Mouse (Mus musculus) adrenal gland, postnatal 14 days (tissue): ENCODE measurements around the gene Dusp1. TPM values are rescaled to one million over a fixed set of nuclear protein-coding genes. Genes with fewer than 3 reads are reported as not detected.

Source experiments
- DNase-seq: peaks from one replicate; pipeline ENCODE4 v3.0.0; 2021; ENCODE audit warnings: mixed read lengths
- total RNA-seq: library from RNA; stranded (reverse); gene quantifications from 2 replicates; pipeline ENCODE4 v1.2.3, GENCODE M21; 2021

Gene Dusp1
- total RNA-seq, 1 experiment from 2014 or later = 66.3 TPM

DNA sequence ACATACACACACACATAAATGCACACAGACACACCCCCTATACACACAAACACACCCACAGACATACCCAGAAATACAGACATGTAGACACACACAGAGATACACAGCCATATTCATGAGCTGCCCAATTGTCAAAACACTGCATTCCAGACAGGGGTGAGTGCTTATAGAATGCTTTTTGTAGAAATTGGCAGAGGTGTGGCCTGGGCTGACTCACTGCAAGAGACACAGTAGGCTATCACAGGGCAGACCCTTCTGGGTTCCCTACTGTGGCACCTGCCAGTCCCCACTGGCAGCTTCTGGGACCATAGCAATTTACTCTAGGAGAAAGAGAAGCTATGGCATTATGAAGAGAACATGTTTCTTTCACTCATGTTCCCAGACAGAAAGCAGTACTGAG is 37.6 kb downstream of the Dusp1 start:
- DNase-seq = no peak

DNA sequence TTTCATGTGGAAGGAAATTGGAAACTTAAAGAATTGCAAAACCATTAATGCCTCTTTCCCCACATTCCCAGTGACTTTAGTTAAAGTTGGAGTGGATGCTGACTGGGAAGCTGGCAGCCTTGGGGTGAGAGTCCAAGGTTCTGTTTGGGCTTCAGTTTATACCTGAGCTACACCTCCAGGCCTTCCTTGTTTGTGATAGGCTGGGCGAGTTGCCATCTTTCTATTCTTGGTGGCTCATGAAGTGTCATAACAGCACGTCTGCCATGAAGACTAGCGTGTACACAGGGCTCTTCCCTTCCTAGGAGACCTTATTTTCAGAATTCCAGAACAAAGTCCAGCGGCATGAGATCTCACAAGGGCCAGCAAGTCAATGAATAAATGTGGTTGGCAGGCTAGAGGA is 39.2 kb downstream of the Dusp1 start:
- DNase-seq = no peak

DNA sequence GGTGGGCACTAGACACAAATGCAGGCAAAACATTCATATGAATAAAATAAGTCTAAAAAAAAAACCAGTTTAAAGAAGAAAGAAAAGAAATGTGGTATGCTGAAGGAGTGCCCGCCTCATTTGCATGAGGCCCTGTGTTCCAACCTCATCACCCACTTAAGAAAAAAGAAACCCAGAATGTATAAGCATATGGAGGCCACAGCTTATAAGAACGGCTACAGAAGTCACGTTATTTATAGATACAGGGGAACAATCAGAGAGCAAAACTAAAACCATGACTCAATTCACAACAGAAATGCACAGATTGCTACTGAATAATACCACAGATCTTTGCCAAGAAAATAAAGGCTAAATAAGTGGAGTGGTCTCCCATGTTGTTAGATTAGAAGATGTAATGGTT is 43.6 kb downstream of the Dusp1 start:
- DNase-seq = no peak

DNA sequence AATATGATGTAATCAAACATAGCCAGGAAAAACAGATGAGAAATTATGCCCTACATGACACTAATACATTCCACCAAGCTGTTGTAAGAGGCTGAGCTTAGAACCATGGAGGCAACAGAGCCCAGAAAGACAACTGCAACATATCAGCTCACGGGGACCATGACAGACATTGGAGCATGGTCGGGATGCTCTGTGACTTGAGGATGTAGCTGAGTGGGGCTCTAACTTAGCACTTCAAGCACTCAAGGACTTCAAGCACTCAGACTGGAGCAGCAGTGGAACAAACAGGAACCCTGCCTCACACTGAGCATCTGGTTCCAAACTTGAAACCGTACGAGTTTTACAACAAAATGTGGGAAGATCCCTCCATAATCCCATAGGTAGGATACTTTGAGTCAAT is 46.3 kb downstream of the Dusp1 start:
- DNase-seq = peak; percentile 1

DNA sequence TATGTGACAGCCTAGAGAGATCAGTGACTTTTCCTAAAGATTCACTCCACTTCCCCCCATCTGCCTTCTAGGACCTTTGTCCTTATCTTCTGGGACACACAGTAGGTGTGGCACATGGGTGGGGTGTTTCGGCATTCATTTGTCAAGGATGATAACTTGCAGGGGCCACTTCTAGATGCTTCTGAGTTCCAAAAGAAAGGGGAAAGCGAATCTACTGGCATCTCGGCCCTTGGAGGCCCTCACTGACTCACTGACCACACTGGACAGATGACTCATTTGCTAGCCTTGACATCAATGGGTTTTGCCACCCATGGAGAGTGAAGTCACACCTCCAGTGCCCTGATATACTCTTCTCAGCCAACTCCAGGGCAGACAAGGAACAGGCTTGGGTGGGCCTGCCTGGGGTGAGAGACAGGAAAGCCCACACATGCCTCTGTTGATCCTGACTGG is 47.3 kb downstream of the Dusp1 start:
- DNase-seq = peak; percentile 75

GRCm38 (mm10) chr17:26513459-26514290 is 48.3 kb downstream of the Dusp1 start:
- DNase-seq = no peak

DNA sequence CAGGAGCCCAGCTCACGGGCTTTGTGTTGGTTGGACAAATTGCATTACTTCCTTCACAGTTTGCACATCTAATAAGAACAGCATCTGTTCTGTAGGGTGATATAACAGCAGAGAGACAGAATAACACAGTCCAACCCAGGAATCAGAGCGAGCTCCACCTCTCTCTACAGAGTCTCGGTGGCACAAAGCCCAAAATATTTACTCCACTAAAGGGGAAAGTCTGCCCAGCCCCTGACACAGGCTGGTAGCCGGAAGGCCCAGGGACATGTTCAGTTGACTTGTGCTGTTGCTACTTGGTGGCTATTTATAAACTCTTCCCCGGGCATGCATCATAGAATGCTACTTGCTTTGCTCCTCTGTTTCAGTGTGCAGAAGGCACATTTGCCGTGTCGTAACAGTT is 49.0 kb downstream of the Dusp1 start:
- no peak for DNase-seq

DNA sequence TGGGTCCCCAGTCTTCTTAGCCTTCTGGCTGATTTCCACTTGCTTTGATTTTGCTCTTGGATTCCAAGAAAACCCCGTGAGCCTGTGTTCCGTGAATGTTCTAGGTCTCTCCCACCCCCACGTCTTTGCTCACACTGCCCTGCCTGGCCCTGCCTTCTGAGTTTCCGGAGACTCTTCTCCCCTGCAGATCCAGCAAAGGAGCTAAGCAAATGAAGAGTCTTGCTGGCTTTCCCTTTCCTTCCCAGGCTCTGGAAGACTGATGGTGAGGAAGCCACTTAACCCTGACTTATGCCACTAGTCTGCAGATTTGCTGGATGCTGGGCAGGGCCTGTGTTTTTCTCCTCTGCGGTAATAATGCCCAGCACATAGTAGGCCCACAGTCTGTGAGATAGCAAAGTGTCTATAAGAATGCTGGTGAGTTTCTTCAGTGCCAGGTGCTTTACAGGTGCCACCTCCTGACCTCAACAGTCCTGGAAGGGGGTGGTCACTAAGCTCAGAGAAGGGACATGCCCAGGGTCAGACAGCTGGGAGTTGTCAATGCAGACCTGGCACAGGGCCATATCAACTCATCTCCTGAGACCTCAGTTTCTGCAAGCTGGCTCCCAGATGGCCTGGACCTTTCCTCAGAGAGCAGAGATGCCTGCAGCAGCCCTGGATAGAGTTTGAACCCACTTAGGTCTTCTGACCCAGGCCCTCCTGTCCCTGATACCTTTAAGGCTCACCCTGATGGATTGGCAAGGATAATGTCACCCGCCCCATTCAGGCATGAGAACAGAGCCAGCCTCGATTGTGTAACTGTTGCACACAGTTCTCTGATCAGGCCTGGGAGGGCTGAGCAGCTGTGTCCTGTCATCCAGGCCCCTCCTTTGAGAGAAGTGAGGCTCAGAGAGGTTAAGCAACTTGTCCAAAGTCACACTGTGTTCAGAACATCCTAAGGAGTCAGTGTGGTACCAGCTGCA is 49.8 kb downstream of the Dusp1 start:
- peak; percentile 74 for DNase-seq

DNA sequence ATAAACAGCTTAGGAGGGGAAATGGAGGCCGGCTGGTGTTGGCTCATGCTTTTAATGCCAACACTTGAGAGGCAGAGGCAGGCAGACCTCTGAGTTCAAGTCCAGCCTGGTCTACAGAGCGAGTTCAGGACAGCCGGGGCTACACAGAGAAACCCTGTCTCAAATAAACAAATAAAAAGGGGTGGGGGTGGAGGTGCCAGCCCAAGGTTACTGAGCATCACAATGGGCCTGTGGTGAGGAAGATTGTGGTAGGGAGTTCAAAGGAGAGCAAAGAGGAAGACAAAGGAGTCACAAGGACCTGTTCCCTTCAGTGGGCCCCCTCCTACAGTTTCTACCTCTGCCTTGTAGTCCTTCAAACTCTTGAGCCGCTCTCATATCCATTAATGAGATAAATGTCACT is 50.7 kb downstream of the Dusp1 start:
- DNase-seq = no peak

GRCm38 (mm10) chr17:26510146-26511045 is 51.5 kb downstream of the Dusp1 start:
- DNase-seq = no peak

- peak; percentile 87 for DNase-seq
Observed at GRCm38 (mm10) chr17:26508961-26509771, 52.8 kb downstream of the Dusp1 start.

DNA sequence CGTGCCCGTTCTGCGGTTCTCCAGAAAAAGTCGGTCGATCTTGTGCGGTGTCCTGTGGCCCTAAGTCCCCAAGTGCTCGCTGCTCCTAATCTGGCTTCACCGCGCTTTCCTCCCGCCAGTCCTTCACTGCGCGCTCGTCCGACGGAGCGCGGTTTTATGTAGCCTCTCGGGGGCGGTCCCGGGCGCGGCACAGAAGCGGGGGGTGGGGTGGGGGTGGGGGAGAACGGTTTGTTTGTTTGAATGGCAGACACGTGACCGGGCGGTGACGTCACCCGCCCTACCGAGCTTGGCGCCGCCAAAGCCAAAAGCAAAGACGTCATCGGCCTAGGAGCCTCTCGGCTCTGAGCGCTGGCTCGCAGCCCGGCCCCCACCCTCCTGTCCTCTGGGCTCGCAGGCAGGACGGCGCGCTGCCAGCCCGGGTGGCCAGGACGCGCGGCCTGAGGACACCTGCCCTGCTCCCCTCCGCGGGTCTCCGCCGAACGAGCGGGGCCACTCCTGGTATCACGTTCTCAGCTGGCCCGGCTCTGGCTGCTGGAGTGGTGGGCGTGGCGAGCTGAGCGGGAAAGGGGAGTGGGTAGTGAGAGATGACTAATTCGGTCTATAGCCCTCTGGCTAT is 53.5 kb downstream of the Dusp1 start:
- DNase-seq = peak; percentile 98

DNA sequence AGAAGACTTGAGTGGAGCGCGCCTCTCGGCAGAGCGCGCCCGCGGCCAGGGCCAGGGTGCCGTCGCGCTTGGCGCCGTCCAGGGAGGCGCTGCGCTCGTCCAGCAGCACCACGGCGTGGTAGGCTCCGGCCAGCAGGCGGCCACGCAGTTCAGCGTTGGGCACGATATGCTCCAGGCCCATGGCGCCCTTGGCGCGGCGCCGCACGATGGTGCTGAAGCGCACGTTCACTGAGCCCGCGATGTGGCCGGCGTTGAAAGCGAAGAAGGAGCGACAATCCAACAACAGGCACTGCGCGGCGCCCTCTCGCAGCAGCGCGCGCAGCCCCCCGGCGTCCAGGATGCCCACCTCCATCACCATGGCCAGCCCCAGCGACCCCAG is 54.0 kb downstream of the Dusp1 start:
- DNase-seq = peak; percentile 94

- peak; percentile 69 for DNase-seq
Observed at GRCm38 (mm10) chr17:26506997-26507871, 54.7 kb downstream of the Dusp1 start.

DNA sequence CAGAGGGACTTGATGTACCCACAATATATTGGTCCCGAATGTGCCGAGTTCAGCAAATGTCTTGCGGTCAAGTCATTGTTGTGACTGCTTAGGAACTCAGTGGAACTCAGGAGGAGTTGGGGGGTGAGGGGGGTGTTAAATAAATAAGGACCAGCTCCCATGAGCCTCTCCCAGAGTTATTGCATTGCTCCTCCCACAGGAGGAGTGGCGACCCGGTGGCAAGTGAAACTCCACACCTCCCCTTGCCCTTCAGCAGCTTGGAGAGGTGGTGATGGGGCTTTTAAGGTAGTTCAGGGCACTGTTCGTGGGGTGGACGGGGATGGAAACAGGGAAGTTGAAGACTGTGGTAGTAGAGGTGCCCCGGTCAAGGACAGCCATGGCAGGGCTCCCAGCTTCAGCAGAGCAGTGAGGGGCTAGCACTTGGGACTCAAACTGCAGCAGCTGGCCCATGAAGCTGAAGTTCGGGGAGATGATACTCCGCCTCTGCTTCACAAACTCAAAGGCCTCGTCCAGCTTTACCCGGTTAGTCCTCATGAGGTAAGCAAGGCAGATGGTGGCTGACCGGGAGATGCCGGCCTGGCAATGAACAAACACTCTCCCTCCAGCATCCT is 55.8 kb downstream of the Dusp1 start:
- peak; percentile 65 for DNase-seq

DNA sequence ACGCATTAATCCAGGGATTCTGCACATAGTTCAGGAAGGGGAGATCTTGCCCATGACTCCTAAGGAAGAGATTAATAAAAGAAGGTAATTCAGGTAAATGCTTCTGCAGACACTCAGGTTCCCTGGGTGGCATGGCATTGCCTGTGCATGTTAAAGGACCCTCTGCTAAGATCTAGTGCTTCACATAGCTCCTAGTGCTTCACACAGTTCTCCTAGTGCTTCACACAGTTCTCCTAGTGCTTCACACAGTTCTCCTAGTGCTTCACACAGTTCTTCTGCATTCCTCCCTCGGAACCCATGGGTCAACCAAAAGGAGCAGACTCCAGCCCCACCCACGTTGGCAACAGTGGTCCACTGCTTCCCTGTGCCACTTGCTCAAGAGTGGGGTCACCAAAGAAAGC is 56.7 kb downstream of the Dusp1 start:
- DNase-seq = no peak

DNA sequence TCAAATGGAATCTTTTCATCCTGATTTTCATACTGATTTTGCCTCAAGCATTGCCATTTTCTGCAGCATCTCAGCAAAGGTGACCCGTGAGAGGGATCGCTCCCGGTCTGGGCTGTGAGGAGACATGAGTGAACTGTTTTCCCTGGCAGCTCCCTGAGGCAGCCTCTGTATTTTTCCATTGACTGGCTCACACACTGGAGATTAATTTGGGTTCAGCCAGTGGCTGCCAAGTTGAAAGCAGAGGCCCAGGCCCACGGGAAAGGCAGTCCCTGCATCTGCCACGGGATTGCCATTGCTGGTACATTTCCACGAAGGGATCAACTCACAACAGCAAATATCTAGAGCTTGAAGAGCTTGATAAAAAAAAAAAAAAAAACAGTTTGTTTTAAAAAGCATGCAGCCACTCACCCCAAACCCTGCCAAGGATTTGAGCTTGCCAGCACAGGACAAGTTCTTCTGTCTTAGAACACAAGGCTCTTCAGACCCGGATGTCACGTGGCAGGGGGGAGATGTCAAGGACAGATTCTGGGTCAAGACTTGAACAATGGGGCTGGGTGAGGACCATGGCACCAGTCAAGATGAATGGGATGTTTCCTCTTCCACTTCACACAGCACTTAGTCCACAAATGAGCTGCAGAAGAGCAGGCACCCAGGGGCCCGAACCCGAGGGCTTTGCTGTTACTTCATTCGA is 57.8 kb downstream of the Dusp1 start:
- DNase-seq = peak; percentile 87
